In the genomic region with DNA sequence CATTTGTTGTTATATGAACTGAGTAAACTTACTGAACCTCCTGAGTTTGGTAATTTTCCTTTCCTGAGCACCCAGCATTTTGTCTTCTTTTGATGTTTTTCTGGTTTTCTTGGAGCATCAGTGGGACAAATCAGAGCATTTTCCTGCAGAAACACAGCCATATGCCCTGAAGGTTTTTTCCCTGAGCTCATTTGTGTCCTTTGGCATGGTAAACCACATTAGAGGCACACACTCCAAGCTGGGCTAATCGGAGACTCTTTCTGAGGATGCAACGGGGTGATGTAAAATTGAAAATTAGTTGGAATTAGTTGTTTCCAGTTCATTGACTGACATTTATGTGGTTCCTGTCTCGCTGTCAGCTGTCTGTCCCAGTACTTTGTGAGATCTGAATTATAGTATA, we compare ENCODE assay signal across 8 mouse cellular contexts.
"Had no signal": no experiment of that assay in that cellular context is flagged by ENCODE, and none has a peak within 500 bp of the region (broad histone marks: within the 10 kb centered on the region; RNA-seq: fewer than 3 reads in every experiment).

No protein-coding gene starts in this region.

- DNase-seq: lung, adult 18-20 months; lung, embryonic 14.5 days; lung, postnatal 10 days; lung, postnatal 4 days; right cerebral cortex, postnatal 14 days; thymus, adult 2 months; thymus, postnatal 25 days; thymus, postnatal 4 days had no signal
